Mouse (Mus musculus) stomach, embryonic 16.5 days (tissue): ENCODE measurements around the gene Unc5a. TPM values are rescaled to one million over a fixed set of nuclear protein-coding genes. Genes with fewer than 3 reads are reported as not detected.

Source experiments
- ATAC-seq: fragments of 200-750 bp; cut with Nextera tagmentation; 2 replicates; pipeline ENCODE4 v1.8.0; 2017; ENCODE audit warnings: moderate number of reproducible peaks, moderate TSS enrichment; ENCODE audit not compliant: insufficient read depth, low FRiP score
- H3K27ac ChIP-seq: fragments of 300-500 bp; sonication (generic); 2 replicates; pipeline ENCODE4 v1.5.1; 2014; ENCODE audit warnings: low read length
- H3K27me3 ChIP-seq: fragments of 300-500 bp; sonication (generic); 2 replicates; pipeline ENCODE4 v1.6.1; 2014; ENCODE audit warnings: low read length, control low read depth, mixed read lengths; ENCODE audit not compliant: control insufficient read depth, insufficient read depth
- H3K36me3 ChIP-seq: fragments of 300-500 bp; sonication (generic); 2 replicates; pipeline ENCODE4 v1.6.1; 2014; ENCODE audit warnings: low read length; ENCODE audit not compliant: control insufficient read depth, insufficient read depth
- H3K4me1 ChIP-seq: fragments of 300-500 bp; sonication (generic); 2 replicates; pipeline ENCODE4 v1.6.1; 2014; ENCODE audit warnings: low read length, control low read depth, mixed read lengths; ENCODE audit not compliant: control insufficient read depth, insufficient read depth
- H3K4me2 ChIP-seq: fragments of 300-500 bp; sonication (generic); 2 replicates; pipeline ENCODE4 v1.6.1; 2014; ENCODE audit warnings: low read depth, low read length, mixed read lengths
- H3K4me3 ChIP-seq: fragments of 300-500 bp; sonication (generic); replicated peaks from 2 replicates; pipeline ENCODE4 v1.5.1; 2014; ENCODE audit warnings: mild to moderate bottlenecking, low read length
- H3K9ac ChIP-seq: fragments of 300-500 bp; sonication (generic); 2 replicates; pipeline ENCODE4 v1.6.1; 2014; ENCODE audit warnings: low read length
- H3K9me3 ChIP-seq: fragments of 300-500 bp; sonication (generic); replicated peaks from 2 replicates; pipeline ENCODE4 v1.6.1; 2016; ENCODE audit warnings: low read length, control low read depth; ENCODE audit not compliant: control insufficient read depth
- WGBS: fragments of 180-500 bp; shearing (Covaris S2); extraction: QIAGEN DNeasy Blood & Tissue Kit; methylation state at CpG from one replicate; pipeline ENCODE4 v1.1.7; 2014; 5-methylcytosine and 5-hydroxymethylcytosine counted together
- polyA plus RNA-seq: library from polyadenylated mRNA; unstranded; fragments of >200 nt; fragmentation: Nextera tagmentation; extraction: Ambion mirVana; gene quantifications from 2 replicates; pipeline ENCODE4 v1.2.1, GENCODE M21; 2015

Gene Unc5a
- polyA plus RNA-seq, 1 experiment from 2014 or later, result 2.3 TPM

DNA sequence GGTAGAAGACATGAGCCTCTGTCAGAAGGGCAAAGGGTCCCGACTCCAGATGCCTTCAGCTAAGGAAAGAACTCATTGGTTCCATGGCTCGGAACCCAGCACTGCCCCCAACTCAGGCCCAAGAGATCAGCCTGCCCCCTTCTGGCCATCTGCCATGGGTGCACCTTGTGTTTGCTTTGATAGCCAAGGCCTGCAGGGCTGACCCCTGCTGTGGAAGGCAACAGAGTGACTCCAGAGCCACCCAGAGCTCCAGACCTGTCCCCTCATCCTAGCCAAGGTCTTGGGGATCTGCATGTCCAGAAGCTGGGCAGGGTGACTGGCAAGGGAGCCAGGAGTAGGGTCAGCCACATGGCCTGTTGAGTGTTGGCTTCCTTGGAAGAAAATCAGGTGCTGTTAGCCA is 34.4 kb downstream of the Unc5a start:
- H3K27ac ChIP-seq, result no peak overlapping the region
- H3K4me3 ChIP-seq, result no peak overlapping the region
- no peaks in the 10 kb centered on the region for H3K27me3 ChIP-seq
- no peaks in the 10 kb centered on the region for H3K4me1 ChIP-seq
- H3K9me3 ChIP-seq, result no peaks in the 10 kb centered on the region
- H3K36me3 ChIP-seq, result no peaks in the 10 kb centered on the region
- WGBS, result 61% methylated on average over 2 of the region's 2 CpGs
- H3K9ac ChIP-seq, result no peak overlapping the region
- ATAC-seq, result no peak
- no peak overlapping the region for H3K4me2 ChIP-seq

DNA sequence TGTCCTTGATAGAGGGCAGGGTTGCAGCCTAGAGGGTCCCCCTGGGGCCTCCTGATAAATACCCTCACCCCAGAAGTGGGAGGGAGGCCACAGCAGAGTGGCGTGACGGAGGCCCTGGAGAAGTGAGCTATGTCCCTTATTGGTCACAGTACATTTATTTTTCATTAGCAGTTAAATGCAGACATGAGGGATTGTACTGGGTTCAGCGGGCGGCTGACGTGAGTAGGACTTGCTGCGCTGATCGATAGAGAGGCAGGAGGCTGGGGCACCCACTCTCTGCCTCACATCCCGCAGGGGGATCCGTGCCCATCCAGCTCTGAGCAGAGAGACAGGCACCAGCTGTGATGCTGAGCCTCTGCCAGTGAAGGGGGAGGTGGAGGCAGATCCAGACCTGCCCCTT is 38.2 kb downstream of the Unc5a start:
- no peaks in the 10 kb centered on the region for H3K36me3 ChIP-seq
- no peaks in the 10 kb centered on the region for H3K9me3 ChIP-seq
- no peak overlapping the region for H3K27ac ChIP-seq
- no peak overlapping the region for H3K4me3 ChIP-seq
- ATAC-seq, result no peak
- H3K4me2 ChIP-seq, result no peak overlapping the region
- no peaks in the 10 kb centered on the region for H3K4me1 ChIP-seq
- no peak overlapping the region for H3K9ac ChIP-seq
- WGBS, result 67% methylated on average over 9 of the region's 9 CpGs
- no peaks in the 10 kb centered on the region for H3K27me3 ChIP-seq

DNA sequence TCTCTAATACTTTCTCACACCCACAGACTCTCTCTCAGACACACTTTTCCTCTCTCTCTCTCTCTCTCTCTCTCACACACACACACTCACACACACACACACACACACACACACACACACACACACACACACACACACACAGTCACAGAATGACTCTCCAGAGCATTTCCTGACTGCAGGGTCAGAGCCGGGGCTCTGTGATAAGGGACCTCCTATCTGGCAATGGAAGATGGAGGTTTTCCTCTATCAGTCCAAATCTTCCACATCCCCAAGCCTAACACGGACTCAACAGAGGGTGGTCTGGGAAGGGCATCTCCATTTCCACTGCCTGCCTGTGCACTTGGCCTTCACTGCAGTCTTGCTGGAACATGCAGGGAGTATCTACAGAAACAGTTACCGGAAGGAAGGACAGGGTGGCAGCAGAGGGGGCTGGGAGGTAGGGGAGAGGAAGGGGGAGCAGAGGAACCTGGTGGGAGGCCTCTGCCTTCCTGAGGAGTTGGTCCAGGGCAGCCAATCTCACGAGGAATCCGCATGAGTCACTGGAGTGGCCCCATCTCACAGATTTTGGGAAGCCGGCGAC is 39.1 kb downstream of the Unc5a start:
- no peak for ATAC-seq
- Histone ChIP-seq H3K9me3 (no peaks in the 10 kb centered on the region), H3K9ac (no peak overlapping the region), H3K4me1 (no peaks in the 10 kb centered on the region), H3K27me3 (no peaks in the 10 kb centered on the region), H3K4me2 (no peak overlapping the region), H3K36me3 (no peaks in the 10 kb centered on the region), H3K27ac (no peak overlapping the region), H3K4me3 (no peak overlapping the region)
- 50% methylated on average over 7 of the region's 7 CpGs for WGBS

DNA sequence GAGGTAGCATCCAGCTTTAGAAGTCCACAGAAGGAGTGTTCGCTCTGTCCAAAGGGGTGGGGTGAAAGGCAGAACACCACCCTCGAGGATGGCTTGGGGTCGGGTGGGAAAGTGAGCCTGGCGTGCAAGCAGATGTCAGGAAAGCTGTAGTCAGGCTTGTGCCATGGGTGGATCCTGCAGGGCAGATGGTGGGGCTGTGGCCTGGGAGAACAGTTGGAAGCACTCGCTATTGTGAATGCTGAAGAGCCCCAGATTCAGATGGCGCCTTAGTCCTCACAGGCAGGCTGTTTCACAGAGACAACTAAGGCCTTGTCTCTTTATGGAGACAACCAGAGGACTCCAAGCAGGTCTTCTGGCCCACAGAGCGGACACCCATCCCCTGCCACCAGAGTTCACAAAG is 43.0 kb downstream of the Unc5a start:
- Histone ChIP-seq H3K4me1 (no peaks in the 10 kb centered on the region), H3K4me3 (no peak overlapping the region), H3K36me3 (no peaks in the 10 kb centered on the region), H3K27ac (no peak overlapping the region), H3K27me3 (no peaks in the 10 kb centered on the region), H3K9me3 (no peaks in the 10 kb centered on the region), H3K9ac (no peak overlapping the region), H3K4me2 (no peak overlapping the region)
- no peak for ATAC-seq
- 76% methylated on average over 7 of the region's 7 CpGs for WGBS

DNA sequence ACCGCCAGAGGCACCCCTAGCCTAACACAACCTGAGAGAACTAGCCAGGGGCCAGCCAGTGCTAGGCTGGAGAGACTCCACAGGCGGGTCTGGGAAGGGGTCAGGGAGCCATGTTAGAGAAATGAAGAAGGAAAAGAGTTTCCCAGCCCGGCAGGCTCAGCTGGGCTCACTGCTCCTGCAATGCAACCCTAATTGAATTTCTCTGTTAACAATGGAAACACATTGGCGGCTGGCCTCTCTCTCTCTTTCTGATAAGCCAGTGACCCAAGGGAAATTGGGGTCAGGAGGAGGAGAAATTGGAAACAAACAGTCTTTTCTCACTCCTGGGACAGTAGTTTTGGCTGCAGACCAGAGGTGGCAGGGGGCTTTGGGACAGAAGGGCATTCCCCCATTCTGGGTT is 45.4 kb downstream of the Unc5a start:
- Histone ChIP-seq H3K27me3 (no peaks in the 10 kb centered on the region), H3K9ac (no peak overlapping the region), H3K27ac (no peak overlapping the region), H3K9me3 (no peaks in the 10 kb centered on the region), H3K4me1 (no peaks in the 10 kb centered on the region), H3K4me3 (no peak overlapping the region), H3K4me2 (no peak overlapping the region), H3K36me3 (no peaks in the 10 kb centered on the region)
- ATAC-seq, result no peak
- WGBS, result 23% methylated on average over 4 of the region's 4 CpGs

DNA sequence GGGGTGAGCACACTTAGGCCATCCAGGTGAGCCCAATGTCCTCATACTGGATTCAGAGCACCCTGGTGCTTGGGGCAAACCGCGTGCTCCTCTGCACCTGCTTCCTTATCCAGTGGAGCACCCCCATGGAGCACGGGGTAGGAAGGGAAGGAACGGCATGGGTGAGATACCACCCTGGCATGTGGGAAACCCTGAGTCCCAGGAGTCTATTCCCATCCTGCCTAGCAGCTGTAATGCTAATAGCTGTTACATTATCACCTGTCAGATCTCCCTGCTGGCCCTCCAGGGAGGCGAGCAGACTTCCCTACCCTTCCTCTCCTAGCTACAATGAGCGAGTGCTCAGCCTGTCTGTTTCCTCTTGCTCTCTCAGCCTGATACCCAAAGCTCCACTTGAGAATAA is 46.0 kb downstream of the Unc5a start:
- ATAC-seq, result no peak
- WGBS, result 54% methylated on average over 6 of the region's 6 CpGs
- H3K27ac ChIP-seq, result no peak overlapping the region
- H3K36me3 ChIP-seq, result no peaks in the 10 kb centered on the region
- H3K4me3 ChIP-seq, result no peak overlapping the region
- no peaks in the 10 kb centered on the region for H3K27me3 ChIP-seq
- H3K4me2 ChIP-seq, result no peak overlapping the region
- no peaks in the 10 kb centered on the region for H3K9me3 ChIP-seq
- no peaks in the 10 kb centered on the region for H3K4me1 ChIP-seq
- H3K9ac ChIP-seq, result no peak overlapping the region

DNA sequence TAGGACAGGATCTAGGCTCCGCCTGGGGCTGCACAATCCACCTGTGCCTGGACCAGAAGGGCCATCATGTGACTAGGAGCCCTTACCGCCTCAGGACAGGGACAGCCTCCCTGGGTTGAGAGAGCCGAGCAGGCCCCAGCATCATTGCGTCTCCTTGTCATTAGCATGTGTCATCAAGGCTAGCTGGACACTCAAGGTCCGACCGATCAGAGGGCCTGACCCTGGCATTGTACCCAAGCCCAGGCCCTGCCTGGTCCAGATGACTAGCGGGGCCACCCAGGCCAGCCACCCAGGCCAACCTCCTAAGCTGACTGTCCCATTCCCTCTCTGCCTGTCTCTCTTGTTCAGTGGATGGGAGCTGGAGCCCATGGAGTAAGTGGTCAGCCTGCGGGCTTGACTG is 48.4 kb downstream of the Unc5a start:
- Histone ChIP-seq H3K4me3 (no peak overlapping the region), H3K9me3 (no peaks in the 10 kb centered on the region), H3K27ac (no peak overlapping the region), H3K9ac (no peak overlapping the region), H3K36me3 (no peaks in the 10 kb centered on the region), H3K4me1 (no peaks in the 10 kb centered on the region), H3K4me2 (no peak overlapping the region), H3K27me3 (no peaks in the 10 kb centered on the region)
- 84% methylated on average over 8 of the region's 8 CpGs for WGBS
- ATAC-seq, result no peak

DNA sequence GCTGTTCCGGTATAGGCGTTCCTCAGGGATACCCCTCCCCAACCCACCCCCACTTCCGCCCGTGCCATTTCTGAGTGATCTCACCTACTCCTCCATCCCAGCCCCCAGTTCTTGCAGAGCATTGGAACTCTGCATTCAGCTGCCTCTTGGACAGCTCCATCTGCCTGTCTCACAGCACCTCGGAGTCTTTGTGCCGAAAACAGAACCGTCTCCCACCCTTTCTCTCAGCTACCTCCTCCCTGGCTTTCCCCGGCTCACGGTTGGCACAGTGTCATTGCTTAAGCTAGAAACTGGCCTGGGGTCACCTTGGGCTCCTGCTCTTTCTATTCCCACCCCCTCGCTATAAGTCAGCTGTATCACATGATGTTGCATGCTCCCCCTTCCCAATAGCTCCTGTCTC is 51.2 kb downstream of the Unc5a start:
- no peak for ATAC-seq
- Histone ChIP-seq H3K4me2 (no peak overlapping the region), H3K9ac (no peak overlapping the region), H3K27ac (no peak overlapping the region), H3K36me3 (no peaks in the 10 kb centered on the region), H3K27me3 (no peaks in the 10 kb centered on the region), H3K9me3 (no peaks in the 10 kb centered on the region), H3K4me3 (no peak overlapping the region), H3K4me1 (peaks cover 3% of the 10 kb centered on the region; the same call in 1 of the 2 replicates)
- WGBS, result 76% methylated on average over 10 of the region's 10 CpGs

DNA sequence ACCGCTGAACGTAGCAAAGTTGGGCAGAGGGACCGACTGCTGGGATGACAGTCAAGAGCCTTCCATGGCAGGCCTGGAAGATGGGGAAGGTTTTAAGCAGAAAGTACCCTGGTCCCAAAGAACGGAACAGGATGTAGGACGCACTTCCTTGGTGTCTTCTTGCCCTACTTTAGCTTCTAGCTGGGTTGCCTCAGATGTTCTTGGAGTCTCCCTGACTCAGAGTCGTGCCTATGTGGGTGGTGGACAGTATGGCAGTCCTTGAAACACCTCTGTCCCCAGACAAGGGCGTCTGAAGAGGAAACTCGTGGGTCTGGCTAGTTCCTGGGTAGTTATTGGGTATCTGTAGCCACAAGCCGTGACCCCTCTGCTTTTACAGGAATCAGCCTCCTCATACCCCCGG is 52.9 kb downstream of the Unc5a start:
- WGBS, result 72% methylated on average over 10 of the region's 10 CpGs
- Histone ChIP-seq H3K36me3 (no peaks in the 10 kb centered on the region), H3K9ac (no peak overlapping the region)

DNA sequence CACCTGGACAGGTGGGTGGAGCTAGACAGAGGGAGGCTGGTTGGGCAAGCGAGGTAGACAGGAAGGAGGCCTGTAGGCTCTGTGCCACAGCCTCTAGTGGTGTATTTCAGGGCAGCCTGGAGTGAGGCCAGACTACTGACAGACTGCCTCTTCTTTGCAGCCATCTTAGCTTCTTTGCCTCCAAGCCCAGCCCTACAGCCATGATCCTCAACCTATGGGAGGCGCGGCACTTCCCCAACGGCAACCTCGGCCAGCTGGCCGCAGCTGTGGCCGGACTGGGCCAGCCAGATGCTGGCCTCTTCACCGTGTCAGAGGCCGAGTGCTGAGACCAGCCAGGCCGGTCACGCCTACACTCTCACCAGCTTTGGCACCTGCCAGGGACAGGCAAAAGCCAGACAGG is 55.4 kb downstream of the Unc5a start:
- peak; percentile 48; the same call in 1 of the 2 replicates for ATAC-seq
- no peak overlapping the region for H3K4me3 ChIP-seq

More for the DNA sequence above, 52.9 kb downstream of the Unc5a start:
- Histone ChIP-seq H3K4me1 (peaks cover 7% of the 10 kb centered on the region), H3K4me2 (no peak overlapping the region), H3K4me3 (no peak overlapping the region), H3K27me3 (no peaks in the 10 kb centered on the region), H3K27ac (no peak overlapping the region), H3K9me3 (no peaks in the 10 kb centered on the region)
- ATAC-seq, result no peak

More for the DNA sequence above, 55.4 kb downstream of the Unc5a start:
- H3K4me2 ChIP-seq, result no peak overlapping the region
- peaks cover 7% of the 10 kb centered on the region for H3K4me1 ChIP-seq
- no peaks in the 10 kb centered on the region for H3K27me3 ChIP-seq
- H3K36me3 ChIP-seq, result no peaks in the 10 kb centered on the region
- H3K27ac ChIP-seq, result no peak overlapping the region
- no peaks in the 10 kb centered on the region for H3K9me3 ChIP-seq
- WGBS, result 47% methylated on average over 11 of the region's 11 CpGs
- H3K9ac ChIP-seq, result no peak overlapping the region
